Mouse (Mus musculus) cerebellum, adult 18-20 months (tissue): Measurements from ENCODE around the gene Gm48552.

ENCODE experiments used
- DNase-seq, 2 experiments: peaks; one replicate each; pipeline ENCODE4 v3.0.0; 2021

The Gm48552 gene

GRCm38 (mm10) chr10:81407539-81408423 is 19.0 kb downstream of the Gm48552 start:
- DNase-seq, result peak; percentile 83 to 89

GRCm38 (mm10) chr10:81408424-81408729 is 19.6 kb downstream of the Gm48552 start:
- DNase-seq, result no peak

DNA sequence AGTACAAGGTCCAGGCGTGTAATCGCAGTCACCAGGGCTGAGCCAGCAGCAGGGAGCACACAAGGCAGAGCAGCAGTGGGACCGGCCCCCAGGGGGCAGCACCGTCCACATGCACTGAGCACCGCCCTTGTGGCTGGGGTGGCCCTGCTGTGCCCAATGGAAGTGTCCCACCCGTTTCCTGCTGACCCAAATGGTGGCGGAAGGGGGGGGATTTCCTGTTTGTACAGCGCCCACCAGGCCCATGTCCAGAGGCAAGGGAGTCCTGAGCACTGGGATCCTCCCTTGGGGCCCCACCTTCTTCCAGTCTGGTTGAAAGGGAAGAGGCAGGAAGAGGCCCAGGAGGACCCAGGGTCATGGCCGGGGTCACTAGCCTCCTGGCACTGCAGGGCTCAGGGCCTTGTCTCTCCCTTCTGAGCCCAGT is 20.1 kb downstream of the Gm48552 start:
- DNase-seq, result peak; percentile 71 to 77

- DNase-seq, result no peak
These were observed 20.5 kb downstream of the Gm48552 start for GRCm38 (mm10) chr10:81409330-81409729.

GRCm38 (mm10) chr10:81410350-81410749 is 21.5 kb downstream of the Gm48552 start:
- DNase-seq, result no peak

DNA sequence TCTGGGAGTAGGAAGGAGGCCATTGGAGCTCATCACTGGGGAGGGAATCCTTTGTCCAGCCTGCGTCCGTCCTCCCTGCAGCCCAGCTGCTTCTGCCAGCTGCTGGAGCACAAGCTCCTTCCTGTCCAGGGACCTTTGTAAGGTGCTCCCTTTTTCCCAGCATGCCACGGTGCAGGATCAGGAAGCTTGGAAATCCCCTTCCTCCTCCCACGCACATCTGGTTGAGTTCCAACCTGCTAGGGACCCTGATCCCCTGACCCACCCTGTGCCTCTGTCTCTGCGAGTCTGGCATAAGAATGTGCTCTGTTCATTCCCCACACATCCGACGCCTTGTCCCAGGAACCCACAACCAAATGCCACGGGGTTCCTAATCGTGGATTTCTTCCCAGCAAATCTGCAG is 22.2 kb downstream of the Gm48552 start:
- no peak for DNase-seq

DNA sequence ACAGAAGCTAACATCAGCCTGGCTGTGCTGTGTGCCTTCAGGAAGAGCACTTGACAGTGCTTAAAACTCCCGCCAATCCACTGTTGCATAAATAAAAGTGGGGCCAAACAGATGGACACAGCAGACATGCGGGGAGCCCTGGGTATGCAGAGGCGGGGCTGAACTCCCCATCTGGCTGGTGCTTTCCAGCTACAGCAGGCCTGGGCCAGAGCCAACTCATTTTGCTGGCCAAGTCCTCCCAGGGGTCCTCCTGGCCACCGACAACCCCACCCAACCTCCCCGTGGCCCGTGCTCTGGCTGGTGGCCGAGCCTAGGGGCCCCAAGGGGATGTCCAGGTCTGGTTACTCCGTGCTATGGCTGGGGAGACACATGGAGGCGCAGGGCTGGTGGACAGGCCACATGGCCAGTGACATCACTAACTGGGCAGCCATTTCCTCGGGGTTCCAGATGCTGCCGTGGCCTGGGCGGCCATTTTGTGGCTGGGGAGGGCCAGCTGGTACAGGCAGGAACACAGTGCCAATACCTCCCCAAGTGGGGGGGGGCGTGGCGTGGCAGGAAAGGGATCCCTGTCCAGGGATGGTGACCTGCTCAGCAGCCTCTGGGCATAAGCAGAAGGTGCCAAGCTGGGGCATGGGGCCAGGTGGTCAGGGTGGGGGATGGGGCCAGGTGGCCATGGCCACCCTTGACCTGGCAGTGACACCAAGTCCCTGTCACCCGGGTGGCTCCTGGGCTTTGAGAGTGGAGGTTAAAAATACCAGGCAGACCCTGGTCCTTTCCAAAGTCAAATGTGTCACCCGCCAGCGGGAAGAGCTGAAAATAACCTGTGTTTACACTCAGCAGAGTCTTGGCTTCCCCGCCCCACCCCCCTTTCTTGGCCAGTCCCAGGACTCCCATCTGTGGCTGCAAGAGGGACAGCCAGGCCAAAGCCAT is 22.9 kb downstream of the Gm48552 start:
- peak; percentile 83 to 89 for DNase-seq

GRCm38 (mm10) chr10:81412586-81413309 is 23.9 kb downstream of the Gm48552 start:
- DNase-seq, result no peak

DNA sequence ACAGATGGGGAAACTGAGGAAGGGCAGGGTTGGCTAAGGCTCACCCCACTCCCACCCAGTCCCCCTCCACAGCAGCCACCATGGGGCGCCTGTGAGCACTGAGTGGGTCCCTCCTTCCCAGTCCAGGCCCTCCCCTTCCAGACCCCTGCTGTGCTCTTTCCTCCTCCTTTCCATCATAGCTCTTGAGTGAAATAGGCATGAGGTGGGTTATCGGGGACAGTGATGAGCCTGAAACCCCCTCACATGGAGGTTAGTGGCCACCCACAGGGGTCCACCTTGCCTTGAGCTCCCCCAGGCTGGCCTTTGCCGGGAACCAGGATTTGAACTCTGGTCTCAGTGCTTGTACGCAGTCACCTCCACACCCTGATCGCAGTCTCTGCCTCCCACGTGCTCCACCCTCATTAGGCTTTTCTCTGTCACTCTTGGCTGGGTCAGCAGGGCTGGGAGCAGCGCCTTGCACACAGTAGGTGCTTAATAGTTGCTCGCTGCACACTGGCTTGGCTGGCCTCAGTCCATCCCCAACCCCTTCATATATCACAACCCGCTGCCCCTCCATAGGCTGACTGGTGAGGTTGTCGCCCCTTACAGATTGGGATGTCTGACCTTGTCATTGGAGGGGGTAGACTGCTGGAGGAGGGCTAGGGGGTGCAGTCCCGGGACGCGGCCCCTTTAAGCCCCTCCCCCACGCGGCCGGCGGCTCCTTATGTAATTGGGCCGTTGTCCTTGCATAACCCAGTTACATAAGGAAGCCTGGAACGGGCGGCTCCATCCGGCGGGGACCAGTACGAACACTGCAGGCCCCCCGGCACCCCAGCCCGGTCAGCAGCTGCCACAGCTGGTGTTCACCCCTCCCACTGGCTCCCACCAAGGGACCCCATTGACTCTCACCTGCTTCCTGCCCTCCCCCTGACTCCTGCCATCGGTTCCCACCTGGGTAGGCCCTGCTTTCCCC is 24.8 kb downstream of the Gm48552 start:
- peak; percentile 76 to 88 for DNase-seq

DNA sequence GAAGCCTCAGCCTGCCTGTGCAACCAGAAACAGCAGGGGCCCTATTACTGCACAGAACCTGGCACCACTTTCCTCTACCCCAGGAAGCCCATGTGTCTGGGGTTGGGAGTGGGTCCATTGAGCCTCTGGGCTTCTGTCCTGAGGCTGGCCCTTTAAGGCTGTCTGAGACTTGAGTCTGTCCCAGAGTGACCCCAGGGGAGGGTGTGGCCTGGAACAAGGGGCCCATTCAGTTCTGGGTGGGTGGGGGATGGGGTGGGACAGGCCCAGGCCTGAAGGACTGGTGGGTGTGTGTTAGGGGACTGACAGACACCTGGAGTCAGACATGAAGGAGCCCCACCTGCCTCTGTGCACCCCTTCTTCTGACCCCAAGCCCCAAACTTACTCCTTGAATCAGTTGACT is 25.9 kb downstream of the Gm48552 start:
- DNase-seq, result no peak

DNA sequence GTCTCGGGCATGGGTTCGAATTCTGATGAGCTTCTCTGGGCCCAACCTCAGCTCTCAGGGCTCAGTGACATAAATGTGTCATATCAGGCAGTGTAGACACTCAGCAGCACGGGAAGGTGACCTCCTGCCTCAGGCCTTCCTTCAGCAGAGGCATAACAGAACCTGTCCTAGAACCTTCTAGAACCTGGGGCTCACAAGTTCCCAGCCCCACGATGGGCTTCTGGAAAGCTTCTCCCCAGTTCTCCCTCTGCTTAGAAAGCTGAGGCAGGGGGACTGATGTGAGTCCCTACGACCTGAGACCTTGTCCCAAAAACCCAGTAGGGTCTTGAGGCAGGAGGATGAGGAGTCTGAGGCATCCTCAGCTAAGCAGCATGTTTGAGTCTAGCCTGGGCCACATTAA is 26.3 kb downstream of the Gm48552 start:
- DNase-seq, result no peak

- no peak for DNase-seq
These were observed 26.9 kb downstream of the Gm48552 start for GRCm38 (mm10) chr10:81415549-81416310.

GRCm38 (mm10) chr10:81416581-81417226 is 27.9 kb downstream of the Gm48552 start:
- DNase-seq, result peak; percentile 91 to 96

DNA sequence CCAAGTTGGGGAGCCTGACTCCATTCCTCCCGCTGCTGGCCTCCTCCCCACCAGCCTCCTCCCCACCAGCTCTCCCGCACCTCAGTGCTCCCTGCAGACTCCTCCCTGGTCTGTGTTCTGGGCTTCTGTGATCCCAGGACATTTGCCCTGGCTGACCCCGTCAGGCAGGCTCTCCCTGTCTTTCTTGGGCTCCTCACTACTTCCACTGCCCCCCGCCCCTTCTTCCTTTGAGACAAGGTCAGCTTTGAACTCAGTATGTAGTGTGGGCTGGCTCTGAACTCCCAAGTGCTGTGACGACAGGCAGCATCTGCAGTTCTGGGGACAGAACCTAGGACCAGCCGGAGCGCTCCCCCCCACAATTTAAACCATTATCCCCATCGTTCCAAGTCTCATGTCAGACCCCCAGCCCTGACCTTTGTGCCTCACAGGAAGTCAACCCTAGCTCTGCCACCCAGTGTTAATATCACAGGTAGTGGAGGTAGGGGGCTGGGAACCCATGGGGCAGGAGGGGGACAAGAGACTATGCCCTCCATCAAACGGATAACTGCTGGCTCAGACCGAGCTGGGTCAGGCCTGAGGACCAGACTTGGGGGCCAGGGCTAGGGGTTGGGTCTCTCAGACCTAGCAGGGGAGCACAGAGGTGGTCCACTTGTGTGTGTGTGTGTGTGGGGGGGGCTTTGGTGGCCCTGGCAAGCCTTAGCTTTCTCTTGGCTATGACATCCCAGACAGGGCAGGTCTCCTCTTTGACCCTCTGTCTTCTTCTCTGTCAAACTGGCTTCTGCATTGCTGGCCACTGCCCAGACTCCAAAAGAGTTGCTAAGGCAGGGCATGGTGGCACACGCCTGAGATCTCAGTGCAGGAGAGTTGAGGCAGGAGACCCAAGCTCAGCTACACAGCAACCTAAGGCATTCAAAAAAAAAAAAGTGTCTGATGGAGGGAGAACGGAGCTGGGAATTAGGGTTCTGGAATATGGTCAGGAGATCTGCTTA is 28.7 kb downstream of the Gm48552 start:
- no peak for DNase-seq

GRCm38 (mm10) chr10:81418216-81419070 is 29.6 kb downstream of the Gm48552 start:
- peak; percentile 12 to 16 for DNase-seq

DNA sequence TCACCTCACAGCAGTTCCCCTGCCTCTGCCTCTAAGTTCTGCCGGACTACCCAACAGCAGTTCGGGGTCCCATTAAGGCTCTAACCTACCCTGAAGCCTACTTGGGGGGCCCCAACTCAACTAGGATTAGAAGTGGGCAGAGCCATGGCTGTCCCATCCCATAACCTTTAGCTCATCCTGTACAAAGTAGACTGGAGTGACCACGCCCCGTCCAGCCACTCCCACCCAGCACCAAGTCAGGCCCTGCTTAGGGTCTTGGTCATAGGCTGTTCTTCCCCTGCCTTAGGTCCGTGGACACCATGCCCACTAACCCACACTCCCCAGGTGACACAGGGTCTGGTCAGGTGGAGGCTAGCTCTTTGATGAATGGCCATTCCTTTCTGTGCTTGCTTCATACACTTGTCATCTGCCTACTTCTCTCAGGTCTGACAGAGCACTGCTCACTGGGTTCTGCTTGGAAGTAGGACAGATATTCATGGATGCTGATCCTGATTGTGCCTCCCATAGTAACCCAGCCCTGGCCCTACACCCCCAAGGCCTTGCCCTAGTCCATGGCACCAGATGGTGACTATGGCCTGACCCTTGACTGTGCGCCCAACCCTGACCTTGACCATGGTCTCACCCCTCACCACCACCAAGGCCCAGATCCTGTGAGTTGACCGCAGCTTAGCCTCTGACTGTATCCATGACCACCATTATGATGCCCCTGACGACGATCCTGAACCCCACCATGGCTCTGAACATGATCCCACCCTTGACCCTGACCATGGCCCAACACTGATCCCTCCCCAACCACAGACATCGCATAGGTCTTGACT is 30.5 kb downstream of the Gm48552 start:
- DNase-seq, result peak; percentile 6 to 19

DNA sequence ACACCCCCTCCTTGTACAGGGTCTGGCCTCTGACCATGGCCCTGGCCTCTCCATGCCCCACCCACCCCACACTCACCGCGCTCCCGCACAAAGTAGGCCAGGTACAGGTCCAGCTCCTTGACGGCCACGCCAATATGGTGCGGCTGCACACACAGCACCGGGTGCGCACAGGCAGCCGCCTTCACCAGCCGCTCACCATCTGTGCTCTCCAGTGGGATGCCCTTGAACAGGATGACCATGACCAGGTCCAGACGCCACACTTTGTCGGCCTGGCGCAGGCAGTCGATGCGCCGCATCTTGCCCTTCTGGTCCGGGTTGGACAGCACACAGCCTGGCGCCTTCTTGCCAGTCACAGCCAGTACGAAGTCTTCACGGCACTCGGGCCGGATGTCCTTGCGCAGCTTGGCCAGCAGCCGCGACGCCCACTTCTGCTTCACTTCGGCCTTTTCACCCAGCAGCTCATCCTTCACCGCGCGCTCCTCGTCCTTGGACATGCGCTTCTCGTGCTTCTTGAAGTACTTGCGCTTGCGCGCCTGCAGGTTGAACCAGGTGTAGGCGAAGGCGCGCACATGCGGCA is 31.5 kb downstream of the Gm48552 start:
- peak; percentile 64 for DNase-seq
